Mouse (Mus musculus) liver, embryonic 12.5 days (tissue): Measurements from ENCODE around the gene Smim10l2a. TPM values are rescaled to one million over a fixed set of nuclear protein-coding genes. Genes with fewer than 3 reads are reported as not detected.

Experiments used
- ATAC-seq: fragments of 200-750 bp; cut with Nextera tagmentation; 2 replicates; pipeline ENCODE4 v1.8.0; 2017; ENCODE audit warnings: moderate number of reproducible peaks, mild to moderate bottlenecking, moderate library complexity
- H3K27ac ChIP-seq: fragments of 300-500 bp; sonication (generic); 2 replicates; pipeline ENCODE4 v1.5.1; 2016; ENCODE audit warnings: mild to moderate bottlenecking
- H3K27me3 ChIP-seq: fragments of 300-500 bp; sonication (generic); replicated peaks from 2 replicates; pipeline ENCODE4 v1.6.1; 2016; ENCODE audit warnings: mild to moderate bottlenecking, moderate library complexity
- H3K36me3 ChIP-seq: fragments of 300-500 bp; sonication (generic); 2 replicates; pipeline ENCODE4 v1.6.1; 2016; ENCODE audit warnings: mild to moderate bottlenecking, moderate library complexity
- H3K4me1 ChIP-seq: fragments of 300-500 bp; sonication (generic); 2 replicates; pipeline ENCODE4 v1.6.1; 2016
- H3K4me2 ChIP-seq: fragments of 300-500 bp; sonication (generic); 2 replicates; pipeline ENCODE4 v1.6.1; 2016; ENCODE audit warnings: mild to moderate bottlenecking, moderate library complexity
- H3K4me3 ChIP-seq: fragments of 300-500 bp; sonication (generic); 2 replicates; pipeline ENCODE4 v1.5.1; 2016; ENCODE audit warnings: mild to moderate bottlenecking, moderate library complexity
- H3K9ac ChIP-seq: fragments of 300-500 bp; sonication (generic); 2 replicates; pipeline ENCODE4 v1.6.1; 2016; ENCODE audit warnings: mild to moderate bottlenecking, moderate library complexity
- H3K9me3 ChIP-seq: fragments of 300-500 bp; sonication (generic); replicated peaks from 2 replicates; pipeline ENCODE4 v1.6.1; 2016; ENCODE audit warnings: mild to moderate bottlenecking, moderate library complexity
- WGBS: fragments of 180-500 bp; shearing (Covaris S2); methylation state at CpG from one replicate; pipeline ENCODE4 v1.1.7; 2016; ENCODE audit not compliant: insufficient replicate concordance; 5-methylcytosine and 5-hydroxymethylcytosine counted together
- polyA plus RNA-seq: library from polyadenylated mRNA; unstranded; fragments of >200 nt; fragmentation: Nextera tagmentation; extraction: Ambion mirVana; gene quantifications from 2 replicates; pipeline ENCODE4 v1.2.1, GENCODE M21; 2016

Gene Smim10l2a
- polyA plus RNA-seq, 1 experiment from 2014 or later, result 0.83 TPM

GRCm38 (mm10) chrX:56417541-56417940 is 43.2 kb downstream of the Smim10l2a start:
- Histone ChIP-seq H3K4me1 (no peaks in the 10 kb centered on the region), H3K4me2 (no peak overlapping the region), H3K27ac (no peak overlapping the region), H3K9me3 (no peaks in the 10 kb centered on the region), H3K4me3 (no peak overlapping the region), H3K36me3 (no peaks in the 10 kb centered on the region), H3K9ac (no peak overlapping the region), H3K27me3 (no peaks in the 10 kb centered on the region)
- ATAC-seq, result no peak
- WGBS, result 56% methylated on average over 4 of the region's 4 CpGs

Other genes starting within 250 kb of the Smim10l2a start
- gene 3830403N18Rik, start 238.0 kb upstream of the Smim10l2a start, polyA plus RNA-seq, result 1.9 and 2.6 TPM in 2 replicates
- gene Gm773, start 161.7 kb upstream of the Smim10l2a start, polyA plus RNA-seq, result not detected in 2 replicates
- 1.2 and 1.5 TPM in 2 replicates for gene Zfp449, start 28.2 kb upstream of the Smim10l2a start, polyA plus RNA-seq
- gene Gm2174, start 73.4 kb downstream of the Smim10l2a start, polyA plus RNA-seq, result 1.0 TPM in 1 of 2 replicates, not detected in the other
- gene Ints6l, start 80.3 kb downstream of the Smim10l2a start, polyA plus RNA-seq, result 43.6 and 43.9 TPM in 2 replicates
- gene Gm10477, start 150.2 kb downstream of the Smim10l2a start, polyA plus RNA-seq, result not detected in 2 replicates
- not detected in 2 replicates for gene Gm648, start 175.0 kb downstream of the Smim10l2a start, polyA plus RNA-seq
- 14.1 and 14.6 TPM in 2 replicates for gene Mmgt1, start 223.5 kb downstream of the Smim10l2a start, polyA plus RNA-seq
- 6.0 and 6.4 TPM in 2 replicates for gene Slc9a6, start 235.2 kb downstream of the Smim10l2a start, polyA plus RNA-seq